In the genomic region with DNA sequence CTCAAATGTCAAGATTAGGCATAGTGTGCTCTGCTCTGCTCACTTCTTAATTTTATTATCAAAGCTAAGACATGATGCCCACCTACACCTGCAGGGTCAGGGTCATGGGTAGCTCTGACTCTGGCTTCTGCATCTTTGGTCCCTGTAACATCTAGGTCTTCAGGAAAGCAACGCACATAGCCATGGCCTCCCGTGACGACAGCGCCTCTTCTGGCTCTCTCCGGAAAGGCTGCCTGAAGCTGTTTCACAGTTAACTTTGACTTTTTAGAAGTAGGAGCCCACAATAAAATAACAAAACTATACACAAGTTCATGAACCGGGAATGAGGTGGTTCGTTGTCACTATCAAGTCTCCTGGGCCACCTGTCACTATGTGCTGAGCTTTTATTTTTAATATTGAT, we compare ENCODE assay signal across 15 mouse cellular contexts.
DNase-seq lines count a peak whose midpoint lies in the region; ATAC-seq lines count a peak whose summit lies in the region.
"Had no signal": no experiment of that assay in that cellular context is flagged by ENCODE, and none has a peak within 500 bp of the region (broad histone marks: within the 10 kb centered on the region; RNA-seq: fewer than 3 reads in every experiment).

No protein-coding gene starts in this region.

- peak overlapping the region; percentile 70 for H3K27ac ChIP-seq in heart, embryonic 10.5 days
- H3K27ac ChIP-seq in kidney, embryonic 15.5 days, result no peak overlapping the region
- H3K27ac ChIP-seq in heart, embryonic 16.5 days (ENCODE audit: low read length), result peak overlapping the region; percentile 87

- H3K4me1 ChIP-seq in heart, embryonic 10.5 days, result peaks cover 48% of the 10 kb centered on the region
- H3K4me1 ChIP-seq in kidney, embryonic 15.5 days, result peaks cover 35% of the 10 kb centered on the region
- H3K4me1 ChIP-seq in heart, embryonic 16.5 days (ENCODE audit: control insufficient read depth, insufficient read depth, low read length), result peaks cover 46% of the 10 kb centered on the region

- no peak overlapping the region for H3K4me2 ChIP-seq in kidney, embryonic 15.5 days
- H3K4me2 ChIP-seq in heart, embryonic 16.5 days (ENCODE audit: low read depth, low read length), result no peak overlapping the region
- H3K4me2 ChIP-seq: embryonic facial prominence, embryonic 15.5 days; midbrain, embryonic 12.5 days had no signal

- H3K9ac ChIP-seq in kidney, embryonic 15.5 days, result no peak overlapping the region
- H3K9ac ChIP-seq in heart, embryonic 16.5 days (ENCODE audit: low read length), result no peak overlapping the region
- H3K9ac ChIP-seq: embryonic facial prominence, embryonic 15.5 days; liver, postnatal 0 days; midbrain, embryonic 12.5 days had no signal

- H3K9me3 ChIP-seq in heart, embryonic 10.5 days, result no peaks in the 10 kb centered on the region
- no peaks in the 10 kb centered on the region for H3K9me3 ChIP-seq in kidney, embryonic 15.5 days (replicated peaks)
- H3K9me3 ChIP-seq in heart, embryonic 16.5 days (replicated peaks; ENCODE audit: control insufficient read depth, low read length), result no peaks in the 10 kb centered on the region
- H3K9me3 ChIP-seq: embryonic facial prominence, embryonic 15.5 days; limb, embryonic 10.5 days; midbrain, embryonic 12.5 days had no signal

- H3K4me3 ChIP-seq in heart, embryonic 10.5 days, result no peak overlapping the region
- no peak overlapping the region for H3K4me3 ChIP-seq in kidney, embryonic 15.5 days (replicated peaks)
- no peak overlapping the region for H3K4me3 ChIP-seq in heart, embryonic 16.5 days (ENCODE audit: low read length)
- H3K4me3 ChIP-seq: embryonic facial prominence, embryonic 15.5 days; limb, embryonic 10.5 days; midbrain, embryonic 12.5 days had no signal

- 87% methylated on average over 7 of the region's 7 CpGs for WGBS in heart, embryonic 10.5 days
- WGBS in kidney, embryonic 15.5 days, result 94% methylated on average over 7 of the region's 7 CpGs
- 88% methylated on average over 7 of the region's 7 CpGs for WGBS in heart, embryonic 16.5 days

- no peaks in the 10 kb centered on the region for H3K27me3 ChIP-seq in heart, embryonic 10.5 days (ENCODE audit: insufficient read depth, poor library complexity, severe bottlenecking)
- no peaks in the 10 kb centered on the region for H3K27me3 ChIP-seq in kidney, embryonic 15.5 days
- no peaks in the 10 kb centered on the region for H3K27me3 ChIP-seq in heart, embryonic 16.5 days (ENCODE audit: control insufficient read depth, insufficient read depth, low read length)
- H3K27me3 ChIP-seq: embryonic facial prominence, embryonic 15.5 days; midbrain, embryonic 12.5 days had no signal

- no peaks in the 10 kb centered on the region for H3K36me3 ChIP-seq in heart, embryonic 10.5 days
- H3K36me3 ChIP-seq in kidney, embryonic 15.5 days, result no peaks in the 10 kb centered on the region
- H3K36me3 ChIP-seq in heart, embryonic 16.5 days (ENCODE audit: control insufficient read depth, insufficient read depth), result no peaks in the 10 kb centered on the region
- H3K36me3 ChIP-seq: embryonic facial prominence, embryonic 15.5 days; limb, embryonic 10.5 days; midbrain, embryonic 12.5 days had no signal

- ATAC-seq in kidney, embryonic 15.5 days (replicated peaks; ENCODE audit: low FRiP score), result no peak
- no peak for ATAC-seq in heart, embryonic 16.5 days (replicated peaks; ENCODE audit: extremely low read depth, insufficient read depth, low FRiP score)
- ATAC-seq: liver, postnatal 0 days had no signal

- DNase-seq in heart, embryonic 10.5 days (ENCODE audit: low spot score), result no peak
- DNase-seq in heart, adult 18-20 months, result no peak
- peak; percentile 11 for DNase-seq in kidney, postnatal 10 days
- peak; percentile 48 for DNase-seq in R1 (ENCODE audit: low read depth, low spot score)
- DNase-seq in thymus, postnatal 25 days, result no peak
- DNase-seq: adrenal gland, adult 8-10 months; kidney, adult 11 months; liver, postnatal 0 days; lung, postnatal 10 days; right cerebral cortex, adult 18-20 months had no signal

Comparison
In these comparisons a context has a peak if more than half of its experiments do, and no peak if none do; other contexts are left out.
1. DNase-seq: peak in kidney, postnatal 10 days (single experiment) and R1 (single experiment); none in heart, embryonic 10.5 days (single experiment), heart, adult 18-20 months (0 of 2) and thymus, postnatal 25 days (single experiment).